Mouse (Mus musculus) lung, adult 2 months (tissue): ENCODE data around the gene Gm6096.

Experiments used
- CTCF ChIP-seq: fragments of 200-500 bp; IDR thresholded peaks from 2 replicates; pipeline ENCODE4 v1.5.1; 2011; ENCODE audit warnings: mild to moderate bottlenecking, low read length, control low read depth; ENCODE audit not compliant: insufficient read depth
- POLR2A ChIP-seq: fragments of 200-500 bp; IDR thresholded peaks from 2 replicates; pipeline ENCODE4 v1.6.1; 2011; ENCODE audit warnings: low read depth, mild to moderate bottlenecking, control low read depth, low read length, borderline replicate concordance; ENCODE audit errors: extremely low read depth

GRCm38 (mm10) chr7:34226846-34227245 lies 24.0 kb upstream of the Gm6096 start:
- TF ChIP-seq CTCF (no peak), POLR2A (no peak)
